Mouse (Mus musculus) heart, postnatal 36 days (tissue): ENCODE data around the gene Lrmda. TPM values are rescaled to one million over a fixed set of nuclear protein-coding genes. Genes with fewer than 3 reads are reported as not detected.

ENCODE experiments used
- DNase-seq, 2 experiments: peaks; one replicate each; pipeline ENCODE4 v3.0.0; 2021 to 2022
- intact Hi-C: fragments of 180-260 bp; cut with DNase I; formaldehyde crosslinking; loops from one replicate; pipeline ENCODE4 v1.15.1; 2025
- total RNA-seq, 2 experiments: library from RNA; stranded (reverse); gene quantifications; 2 replicates each; pipeline ENCODE4 v1.2.3; 2021

Lrmda gene
- total RNA-seq, 2 experiments from 2014 or later = 1.1 to 1.7 TPM

DNA sequence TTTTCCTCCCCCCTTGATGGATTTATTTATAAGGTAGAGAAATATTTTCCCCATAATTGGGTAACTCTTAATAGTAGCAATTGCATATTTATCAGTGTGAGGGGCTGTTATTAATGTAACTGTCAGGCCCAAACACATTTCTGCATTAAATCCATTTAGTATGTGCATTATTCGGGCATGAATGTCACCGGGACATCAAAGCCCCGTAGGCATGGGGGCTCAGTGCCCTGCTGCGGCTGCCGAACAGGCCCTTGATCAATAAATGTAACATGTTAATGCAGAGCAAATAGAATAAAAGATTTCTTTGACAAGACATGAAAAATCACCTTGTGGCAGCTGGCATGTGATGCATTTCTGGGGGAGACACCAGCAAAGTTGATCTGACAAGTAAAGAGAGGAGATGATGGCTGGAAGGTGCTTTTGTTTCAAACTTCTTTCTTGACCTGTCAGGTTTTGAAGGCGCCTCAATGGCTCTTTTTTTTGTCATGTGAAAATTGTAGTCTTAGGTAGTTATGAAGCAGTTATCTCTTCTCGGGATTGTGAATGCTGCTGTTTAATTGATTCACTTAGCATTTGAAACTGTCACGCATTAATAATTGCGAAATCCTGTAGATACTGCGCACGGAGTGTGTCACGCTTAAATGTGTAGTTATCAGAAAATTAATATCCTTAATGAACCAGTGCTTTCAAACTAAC is 17.4 kb downstream of the Lrmda start:
- intact Hi-C loops = no loop called here
- no peak for DNase-seq

DNA sequence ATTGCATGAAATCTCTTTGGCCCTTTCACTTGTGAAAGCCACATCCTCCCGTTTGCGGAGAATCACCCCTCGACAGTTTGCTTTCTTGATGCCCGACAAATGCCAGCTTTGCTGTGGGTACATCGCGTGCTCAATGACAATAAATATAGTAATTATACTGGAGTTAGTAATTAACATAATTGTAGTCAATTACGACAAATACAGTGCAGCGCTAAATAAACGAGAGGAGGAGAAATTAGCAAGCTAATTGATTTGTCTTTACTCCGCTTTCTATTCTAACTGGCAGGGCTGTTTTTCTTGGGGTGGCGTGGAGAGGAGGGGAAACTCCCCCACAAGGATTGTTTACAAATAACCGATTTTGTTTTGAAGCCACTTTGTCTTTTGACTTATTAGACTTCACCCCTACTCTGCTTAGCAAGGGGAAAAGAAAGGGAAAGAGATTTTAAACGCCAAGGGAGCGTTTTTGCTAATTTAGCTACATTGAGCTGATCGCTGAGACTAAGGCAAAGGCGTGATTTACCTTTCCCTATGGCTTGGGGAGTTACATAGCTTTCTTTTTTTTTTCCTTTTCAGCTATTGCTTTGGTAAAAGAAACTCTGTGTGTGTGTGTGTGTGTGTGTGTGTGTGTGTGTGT is 18.1 kb downstream of the Lrmda start:
- intact Hi-C loops = no loop called here
- no peak for DNase-seq

DNA sequence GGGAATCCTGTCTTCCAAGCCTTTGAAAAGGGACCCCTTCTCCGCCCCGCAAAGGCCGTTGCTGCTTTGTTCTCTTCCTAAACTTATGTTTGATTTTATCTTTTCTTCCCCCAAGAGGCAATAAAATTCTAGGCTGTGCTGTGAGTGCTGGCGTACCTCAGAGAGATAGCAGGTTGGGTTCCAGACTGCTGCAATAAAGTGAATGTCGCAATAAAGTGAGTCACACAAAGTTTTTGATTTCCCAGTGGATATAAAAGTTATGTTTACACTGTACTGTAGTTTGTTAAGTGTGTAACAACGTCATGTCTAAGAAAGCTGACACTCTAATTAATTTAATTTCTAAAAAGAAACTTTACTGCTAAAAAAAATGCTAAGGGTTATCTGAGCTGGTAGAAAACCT is 22.6 kb downstream of the Lrmda start:
- intact Hi-C loops = no loop called here
- DNase-seq = no peak

DNA sequence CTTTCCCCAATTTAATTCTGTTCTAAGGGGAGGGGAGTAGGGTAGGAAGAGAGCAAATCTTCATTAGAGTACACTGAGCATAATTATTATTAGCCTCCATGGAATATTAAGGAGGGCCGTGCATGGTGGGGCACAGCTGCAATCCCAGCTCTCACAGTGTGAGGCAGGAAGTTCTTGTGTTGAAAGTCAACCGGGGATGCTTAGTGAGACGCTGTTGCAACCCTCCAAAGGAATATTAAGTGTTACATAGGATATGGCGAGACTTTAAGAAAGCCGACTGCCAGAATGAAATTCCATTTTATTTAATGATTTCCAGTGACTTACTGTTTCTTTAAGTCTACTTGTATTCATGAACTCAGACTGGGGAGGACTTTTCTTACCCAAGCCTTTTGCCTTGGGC is 23.9 kb downstream of the Lrmda start:
- intact Hi-C loops = no loop called here
- no peak for DNase-seq

DNA sequence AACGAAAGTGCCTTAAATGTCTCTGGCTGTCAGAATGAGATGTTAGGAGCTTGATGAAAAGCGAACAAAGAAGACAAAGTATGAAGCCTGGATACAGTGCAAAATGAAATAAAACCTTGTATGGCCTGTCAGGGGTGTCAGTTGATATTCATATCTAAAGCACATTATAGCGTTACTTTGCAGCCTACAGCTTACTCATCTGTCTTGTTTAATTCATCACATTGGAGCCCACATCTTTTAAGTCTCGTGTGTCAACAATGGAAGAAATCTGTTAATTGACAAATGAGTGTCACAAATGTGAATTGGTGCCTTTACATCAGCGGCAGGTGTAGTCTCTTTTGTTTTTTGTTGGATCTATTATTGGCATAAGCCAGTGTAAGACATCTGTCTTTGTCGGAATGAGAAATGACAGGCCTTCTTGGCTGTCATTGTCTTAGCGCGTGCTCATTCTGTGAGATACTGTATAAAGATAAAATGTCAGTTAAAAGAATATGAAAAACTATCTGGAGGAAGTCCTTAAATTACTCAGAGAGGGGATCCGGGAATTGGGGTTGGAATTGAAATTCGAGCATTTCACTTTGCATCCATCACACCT is 26.8 kb downstream of the Lrmda start:
- intact Hi-C loops = no loop called here
- no peak for DNase-seq

DNA sequence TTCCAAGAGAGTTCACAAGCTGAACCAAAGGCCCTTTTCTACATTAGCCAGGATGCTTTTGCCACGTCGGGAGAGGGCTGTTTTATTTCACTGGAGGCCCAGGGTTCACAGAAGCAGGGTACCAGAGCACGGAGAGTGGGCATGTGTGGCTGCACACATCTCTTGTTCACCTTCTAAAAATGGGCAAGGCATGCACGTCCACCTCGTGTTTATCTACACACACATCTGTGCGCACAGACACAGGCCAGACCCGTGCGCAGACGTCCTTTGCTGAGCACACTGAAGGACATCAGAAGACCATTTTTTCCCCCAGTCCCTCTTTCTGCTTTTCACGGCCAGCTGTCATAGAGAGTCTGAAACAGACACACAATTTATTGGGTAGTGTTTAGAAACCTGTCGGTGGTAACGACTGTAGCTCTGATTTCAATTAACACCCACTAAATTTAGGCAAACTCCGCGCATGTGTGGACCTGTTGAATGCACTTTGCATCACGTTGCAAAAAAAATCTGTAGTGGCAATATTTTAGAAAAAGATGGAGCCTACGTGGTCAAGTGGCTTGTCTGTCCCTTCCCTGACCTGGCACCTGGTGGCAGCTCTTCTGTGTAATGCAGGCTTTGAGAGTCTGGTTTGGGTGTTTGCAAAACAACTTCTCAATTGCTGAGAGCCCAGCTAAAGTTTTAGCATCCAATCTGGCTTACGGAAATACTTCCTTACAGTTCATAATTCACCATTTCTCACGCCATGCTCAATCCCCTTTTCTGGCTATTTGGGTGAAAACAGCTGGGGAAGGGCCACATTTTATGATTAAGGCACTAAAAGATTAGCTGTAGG is 28.8 kb downstream of the Lrmda start:
- no peak for DNase-seq
- intact Hi-C loops = no loop called here

DNA sequence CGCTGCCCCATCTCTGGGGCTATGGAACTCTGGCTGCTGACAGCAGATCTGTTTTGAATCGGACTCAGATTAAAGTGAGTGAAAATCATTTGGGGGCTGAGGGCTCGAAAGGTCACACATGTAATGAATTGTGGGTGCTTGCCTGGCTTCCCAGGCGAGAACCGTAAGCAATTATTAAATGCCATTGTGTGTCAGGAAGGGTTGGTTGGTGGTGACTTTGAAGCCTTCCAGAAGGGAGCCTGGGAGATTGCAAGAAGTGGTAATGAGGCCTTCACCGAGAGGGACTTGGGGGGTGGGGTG is 29.3 kb downstream of the Lrmda start:
- intact Hi-C loops = no loop called here
- no peak for DNase-seq

DNA sequence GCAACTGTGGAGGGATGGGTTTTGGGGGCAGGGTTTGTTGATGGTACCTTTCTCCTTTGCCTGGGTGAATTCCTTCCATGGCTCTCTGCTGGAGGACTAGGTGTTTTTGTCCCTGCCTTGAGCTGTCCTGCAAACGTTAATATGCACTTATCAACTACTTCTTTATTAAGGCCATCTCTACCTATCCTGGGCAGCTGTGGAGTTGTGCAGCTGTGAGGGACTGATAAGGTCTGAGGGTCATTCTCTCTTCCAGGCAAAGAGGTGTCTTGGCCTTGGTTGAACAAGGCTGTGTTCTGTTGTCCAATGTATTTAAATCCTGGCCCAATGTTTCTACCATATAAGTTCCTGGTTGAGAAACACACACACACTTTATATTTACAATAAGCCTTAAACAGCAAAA is 29.8 kb downstream of the Lrmda start:
- intact Hi-C loops = no loop called here
- no peak for DNase-seq

DNA sequence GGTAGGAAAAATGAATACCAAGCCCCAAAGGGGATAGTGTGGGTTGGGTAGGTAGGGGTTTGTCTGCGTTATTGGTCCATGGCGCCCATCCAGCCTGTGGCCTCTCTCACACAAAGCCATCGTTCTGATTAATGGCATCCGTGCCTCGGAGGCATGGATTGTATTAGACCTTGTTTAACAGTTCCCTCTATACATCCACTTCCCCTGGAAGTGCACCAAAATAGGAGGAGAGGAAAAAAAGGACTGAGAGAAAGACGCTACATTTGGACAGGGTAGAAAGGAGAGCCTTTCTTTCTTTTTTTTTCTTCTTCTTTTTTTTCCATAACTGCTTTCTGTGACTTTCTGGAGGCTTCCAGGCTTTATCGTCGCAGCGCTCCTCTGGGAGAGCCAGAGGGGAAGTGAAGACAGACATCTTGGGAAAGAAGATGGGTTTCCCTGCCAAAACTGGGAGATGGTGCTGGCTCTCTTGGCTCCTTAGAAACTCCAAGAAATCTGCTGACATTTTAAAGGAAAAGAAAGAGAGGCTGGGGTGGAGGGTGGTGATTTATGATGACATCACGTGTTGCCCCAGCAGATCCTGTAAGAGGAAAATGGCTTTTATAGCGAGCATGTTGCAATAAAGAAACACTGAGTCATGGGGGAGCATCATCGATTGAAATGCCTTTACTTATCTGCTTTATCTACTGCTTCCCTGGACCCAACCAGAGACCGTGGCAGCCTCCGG is 32.6 kb downstream of the Lrmda start:
- intact Hi-C loops = no loop called here
- peak; percentile 20 to 26 for DNase-seq

DNA sequence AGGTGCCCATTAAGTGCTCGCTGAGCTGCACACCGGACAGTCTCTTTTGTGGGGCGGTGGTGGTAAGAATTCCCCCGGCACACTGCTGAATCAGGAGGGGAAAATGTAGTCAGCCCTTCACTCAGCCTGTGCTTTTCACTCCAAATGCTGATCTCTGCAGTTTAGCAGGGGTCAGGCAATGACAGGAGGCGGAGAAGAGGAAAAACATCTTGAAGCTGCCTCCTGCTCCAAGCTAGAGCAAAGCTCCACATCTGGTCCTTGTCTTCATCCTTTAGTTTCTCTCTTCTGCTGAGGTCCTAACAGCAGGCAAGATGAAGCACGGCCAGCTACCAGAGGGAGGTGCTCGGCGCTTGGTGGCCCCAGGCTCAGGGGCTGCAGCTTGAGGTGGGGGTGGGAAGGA is 36.1 kb downstream of the Lrmda start:
- intact Hi-C loops = no loop called here
- peak in 1 of 2 experiments; percentile 13 for DNase-seq

DNA sequence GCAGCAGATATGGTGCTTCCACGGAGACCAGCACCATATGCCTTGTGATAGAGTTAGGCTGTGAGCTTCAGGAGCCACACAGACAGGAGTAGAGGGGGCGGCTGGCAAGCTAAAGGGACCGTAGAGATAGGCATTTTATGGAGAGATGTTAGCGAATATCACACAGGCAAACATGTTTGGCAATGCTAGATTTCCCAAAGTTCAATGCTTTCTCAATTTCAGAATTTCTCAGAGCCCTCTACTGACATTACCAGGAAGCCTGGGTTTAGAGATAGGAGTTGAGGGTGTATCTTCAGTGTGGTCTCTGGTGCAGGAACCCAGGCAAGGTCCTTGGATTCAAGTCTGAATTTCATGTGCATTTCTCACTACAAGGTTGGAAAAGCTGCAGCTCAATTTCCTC is 36.7 kb downstream of the Lrmda start:
- no peak for DNase-seq
- intact Hi-C loops = no loop called here

DNA sequence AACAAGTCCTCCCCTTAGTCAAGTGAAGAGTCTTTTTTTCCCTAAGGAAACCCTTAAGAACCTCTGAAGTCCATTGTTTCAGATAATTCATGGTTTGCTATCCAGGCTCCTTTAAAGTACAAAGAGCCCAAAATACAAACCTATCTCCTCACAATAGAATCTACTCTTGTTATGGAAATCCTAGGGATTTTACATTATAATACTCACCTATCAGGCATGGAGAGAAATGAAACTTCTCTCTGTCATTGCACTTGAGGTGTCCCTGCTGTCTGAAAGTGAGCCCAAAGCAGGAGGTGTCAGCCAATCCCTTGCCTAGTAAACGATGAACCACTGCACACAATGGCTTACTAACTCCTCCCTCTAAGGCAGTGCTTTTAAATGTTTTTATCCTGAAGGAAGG is 39.2 kb downstream of the Lrmda start:
- DNase-seq = no peak
- intact Hi-C loops = no loop called here

DNA sequence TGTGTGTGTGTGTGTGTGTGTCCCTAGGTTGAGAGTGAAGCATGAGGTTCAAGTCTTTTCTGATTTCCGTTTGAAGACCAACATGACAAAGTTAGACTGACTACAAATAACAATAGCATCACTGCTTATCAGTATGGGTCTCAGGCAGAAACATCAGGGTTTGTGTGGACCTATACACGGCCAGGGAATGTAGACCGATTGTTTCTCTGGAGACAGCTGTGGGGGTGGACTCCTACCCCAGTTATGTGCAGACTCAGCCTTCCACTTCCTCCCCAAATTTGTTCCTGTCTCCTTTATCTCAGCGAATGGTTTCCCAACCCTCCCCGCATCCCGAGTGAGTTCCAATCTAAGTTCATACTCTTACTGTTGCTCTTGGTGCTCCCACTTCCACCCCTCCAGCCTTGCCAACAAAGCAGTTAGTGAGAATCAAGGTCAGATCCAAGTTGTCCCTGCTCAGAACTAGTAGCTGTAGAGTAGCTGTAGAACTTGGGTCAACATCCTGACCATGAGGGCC is 39.9 kb downstream of the Lrmda start:
- DNase-seq = no peak
- intact Hi-C loops = no loop called here

DNA sequence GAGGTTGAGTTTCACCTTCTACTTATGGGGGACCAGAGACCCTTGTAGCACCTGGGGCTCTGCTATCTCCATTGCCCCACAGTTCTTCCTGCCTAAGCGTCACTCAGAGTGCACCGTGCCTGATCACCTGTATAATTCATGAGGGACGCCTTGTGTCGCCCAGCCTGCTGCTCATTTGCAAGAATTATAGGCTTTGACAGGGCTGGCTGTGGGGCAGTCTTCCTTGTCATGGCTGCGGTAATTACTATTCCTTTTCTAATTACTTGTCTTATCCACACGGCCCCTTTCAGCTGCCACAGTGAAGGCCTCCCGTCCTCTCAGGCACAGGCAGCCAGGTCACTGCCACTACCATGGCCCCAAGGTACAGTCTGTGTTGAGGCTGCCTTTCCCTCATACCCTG is 41.3 kb downstream of the Lrmda start:
- intact Hi-C loops = no loop called here
- no peak for DNase-seq

DNA sequence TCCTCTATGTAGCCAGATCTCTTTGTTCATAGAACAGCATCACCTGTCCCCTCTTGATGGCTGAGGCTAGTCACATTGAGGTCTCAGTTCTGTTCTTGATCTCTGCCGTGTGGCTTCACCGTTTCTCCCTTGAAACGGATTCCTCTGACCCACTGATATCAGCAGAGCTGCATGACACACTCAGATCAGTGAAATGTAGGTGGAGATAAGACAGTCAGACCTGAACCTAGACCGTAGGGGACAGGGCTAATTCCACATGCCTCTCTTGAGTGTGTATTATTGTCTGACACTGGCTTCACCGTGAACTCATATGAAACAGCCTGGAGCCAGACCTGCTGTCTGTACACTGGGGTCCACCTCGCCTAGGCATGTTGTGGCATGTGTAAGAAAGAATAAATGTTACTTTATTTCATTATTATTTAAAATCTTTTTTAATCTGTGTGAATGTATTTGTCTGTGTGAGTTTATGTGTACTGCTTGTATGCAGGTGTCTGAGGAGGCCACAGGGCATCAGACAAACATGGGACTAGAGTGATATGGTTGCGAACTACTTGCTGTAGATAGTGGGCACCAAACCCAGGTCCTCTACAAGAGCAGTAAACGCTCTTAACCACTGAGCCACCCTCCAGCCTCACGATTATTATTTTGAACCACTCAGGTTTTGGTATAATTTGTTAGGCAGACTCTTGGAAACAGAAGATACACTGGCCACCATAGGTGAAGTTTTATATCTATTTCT is 42.8 kb downstream of the Lrmda start:
- DNase-seq = no peak

DNA sequence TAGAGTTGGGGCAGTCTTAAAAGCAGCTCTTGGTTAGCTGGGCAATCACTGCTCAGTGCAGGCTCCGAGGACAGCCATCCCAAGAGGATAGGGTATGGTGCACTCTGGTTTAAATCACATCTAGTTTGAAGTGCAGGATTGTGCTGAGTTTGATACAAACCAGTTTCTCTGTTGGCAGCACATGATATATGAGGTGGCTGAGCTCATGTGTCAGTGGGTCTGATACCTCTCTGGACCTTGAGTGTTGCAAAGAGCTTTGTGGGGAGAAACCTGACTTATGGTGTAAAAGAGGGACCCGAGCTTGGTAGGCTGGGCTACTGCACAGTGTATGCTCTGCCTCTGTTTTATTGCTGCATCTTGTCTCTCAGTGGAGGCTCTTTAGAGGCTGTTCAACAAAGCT is 49.7 kb downstream of the Lrmda start:
- intact Hi-C loops = no loop called here
- DNase-seq = no peak

More for the DNA sequence above, 42.8 kb downstream of the Lrmda start:
- intact Hi-C loops = no loop called here

DNA sequence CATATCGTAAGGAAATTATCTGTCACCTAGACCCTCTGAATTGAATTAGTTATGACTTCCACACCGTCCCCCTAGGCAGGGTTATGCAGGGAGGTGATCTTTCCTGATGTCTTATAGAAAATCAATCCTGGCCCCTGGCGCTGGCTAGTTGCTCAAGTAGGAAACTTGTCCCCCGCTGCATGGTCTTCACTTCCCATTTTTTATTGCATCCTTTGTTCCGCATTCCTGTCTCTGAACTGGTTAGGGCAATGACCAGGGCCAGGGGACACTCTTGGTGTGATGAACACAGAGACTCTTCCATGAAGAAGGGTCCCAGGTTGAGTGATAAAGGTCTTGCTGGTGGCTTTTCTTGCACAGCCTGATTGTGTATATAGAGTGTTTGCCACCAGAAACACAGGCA is 53.9 kb downstream of the Lrmda start:
- no peak for DNase-seq
- intact Hi-C loops = no loop called here

DNA sequence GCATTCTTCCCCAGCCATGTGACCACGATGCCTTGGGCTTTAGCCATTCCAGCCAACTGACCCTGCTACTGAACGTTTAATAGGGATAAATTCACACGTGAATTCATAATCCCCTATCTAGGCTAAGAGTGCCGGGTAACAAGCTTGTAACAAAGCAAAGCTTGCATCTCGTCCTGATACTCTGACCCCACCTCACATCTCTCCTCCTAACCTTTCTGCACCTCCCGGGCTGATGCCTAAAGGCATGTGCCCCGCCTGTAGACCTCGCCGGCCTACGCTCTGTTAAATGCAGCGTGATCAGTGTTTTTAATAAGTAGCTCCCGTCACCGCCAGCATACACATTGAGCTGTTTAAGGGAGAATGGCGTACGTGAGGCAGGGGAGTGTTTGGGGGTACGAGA is 54.7 kb downstream of the Lrmda start:
- intact Hi-C loops = no loop called here
- no peak for DNase-seq

DNA sequence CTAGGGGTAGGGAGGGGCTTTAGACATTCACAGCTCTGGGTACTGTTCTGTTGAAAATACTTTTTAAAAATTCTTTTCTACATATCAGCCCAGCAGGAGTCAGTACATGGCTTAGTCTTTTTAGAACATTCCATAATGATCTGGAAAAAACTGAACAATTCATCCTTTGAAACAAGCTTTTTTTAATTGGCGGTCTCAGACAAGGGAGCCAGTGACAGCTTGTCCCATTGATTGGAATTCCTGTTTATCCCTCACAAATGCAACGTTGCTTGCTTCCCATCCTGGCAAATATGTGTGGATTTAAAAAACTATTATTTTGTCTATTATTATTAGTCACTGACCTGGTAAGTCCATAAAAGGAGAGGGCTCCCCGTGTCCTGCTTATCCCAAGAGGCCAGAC is 64.4 kb downstream of the Lrmda start:
- intact Hi-C loops = no loop called here
- no peak for DNase-seq

DNA sequence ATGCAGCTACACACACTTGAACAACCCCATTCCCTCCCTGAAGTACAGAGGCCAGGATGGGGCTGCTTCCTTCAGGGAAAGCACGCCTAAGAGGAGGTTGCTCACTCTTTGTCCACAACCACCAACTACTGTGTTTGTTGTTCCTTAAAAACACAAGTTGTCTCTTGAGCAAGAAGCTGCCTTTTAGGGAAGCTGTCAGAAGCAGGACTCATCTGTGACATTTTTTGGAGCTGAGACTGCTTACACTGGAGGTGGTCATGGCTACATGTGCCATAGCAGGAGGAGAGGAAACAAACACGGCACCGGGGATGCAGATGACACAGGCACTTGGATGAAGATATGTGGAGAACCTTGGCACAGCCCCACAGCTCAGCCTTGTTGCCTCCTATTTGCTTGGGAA is 65.9 kb downstream of the Lrmda start:
- intact Hi-C loops = no loop called here

More for the DNA sequence above, 65.9 kb downstream of the Lrmda start:
- DNase-seq = no peak
